Mouse (Mus musculus) CH12.LX (cell line): ENCODE results near the gene Gm10330. TPM values are rescaled to one million over a fixed set of nuclear protein-coding genes. Genes with fewer than 3 reads are reported as not detected.
"Not testable (repeated sequence)": the region's sequence is repeated elsewhere in the genome, so short reads cannot be mapped to it uniquely, and the experiment has no call there.

ENCODE experiments used
- DNase-seq: peaks from one replicate; pipeline ENCODE4 v3.0.0-alpha.2; 2013; ENCODE audit errors: extremely low read depth
- H3K27ac ChIP-seq: 2 replicates; pipeline ENCODE4 v1.5.1; 2012; ENCODE audit warnings: low read depth, mild to moderate bottlenecking, control low read depth, moderate library complexity; ENCODE audit not compliant: insufficient read depth
- H3K27me3 ChIP-seq: replicated peaks from 2 replicates; pipeline ENCODE3; 2012; ENCODE audit warnings: inconsistent platforms
- H3K36me3 ChIP-seq, 2 experiments: replicated peaks in 1 of 2; 2 replicates each; pipeline versions ENCODE3 to v1.6.1; 2012; ENCODE audit warnings: inconsistent platforms in 1 of 2, low read length in 1 of 2, mild to moderate bottlenecking in 1 of 2, mixed read lengths in 1 of 2, moderate library complexity in 1 of 2; ENCODE audit not compliant: control insufficient read depth in 1 of 2, insufficient read depth in 1 of 2
- H3K4me1 ChIP-seq, 2 experiments: 2 replicates each; pipeline ENCODE4 v1.6.1; 2012; ENCODE audit warnings: inconsistent platforms in 1 of 2, moderate library complexity in 1 of 2; ENCODE audit not compliant: insufficient read depth in 2 of 2, control insufficient read depth in 1 of 2
- H3K4me2 ChIP-seq: 2 replicates; pipeline ENCODE4 v1.6.1; 2012; ENCODE audit warnings: low read depth, mild to moderate bottlenecking, control low read depth; ENCODE audit not compliant: poor library complexity, insufficient read depth, severe bottlenecking
- H3K4me3 ChIP-seq, 3 experiments: fragments of 150-350 bp in 1 of 3; sonication (generic) in 1 of 3; replicated peaks in 1 of 3; 2 replicates each; pipeline versions ENCODE3 to v1.5.1; 2011 to 2012; ENCODE audit warnings: low read depth in 2 of 3, low read length in 2 of 3, mild to moderate bottlenecking in 2 of 3, moderate library complexity in 2 of 3, control low read depth in 1 of 3, improper control_type of control experiment in 1 of 3, inconsistent platforms in 1 of 3, mixed read lengths in 1 of 3; ENCODE audit not compliant: poor library complexity in 1 of 3
- H3K79me2 ChIP-seq: replicated peaks from 2 replicates; pipeline ENCODE4 v1.6.1; 2012; ENCODE audit warnings: mild to moderate bottlenecking, moderate library complexity; ENCODE audit not compliant: control insufficient read depth, poor library complexity, insufficient read depth, severe bottlenecking; ENCODE audit errors: extremely low read depth
- H3K9ac ChIP-seq: 2 replicates; pipeline ENCODE4 v1.6.1; 2012; ENCODE audit warnings: low read depth, mild to moderate bottlenecking, control low read depth, moderate library complexity; ENCODE audit not compliant: insufficient read depth
- H3K9me3 ChIP-seq: replicated peaks from 2 replicates; pipeline ENCODE3; 2012; ENCODE audit warnings: low read length, inconsistent platforms, mixed read lengths
- dilution Hi-C: fragments of 300-500 bp; cut with MboI; formaldehyde crosslinking; loops from 2 replicates; pipeline ENCODE4 v1.14.3; 2020; ENCODE audit warnings: low sequenced_read_pairs; ENCODE audit not compliant: extremely low pct_unique_long_range_greater_than_20kb, extremely low pct_ligation_motif_present
- in situ Hi-C: fragments of 300-500 bp; cut with MboI; formaldehyde crosslinking; loops from 3 replicates; pipeline ENCODE4 v1.14.3; 2019; ENCODE audit warnings: low sequenced_read_pairs, low pct_ligation_motif_present, low pct_unique_long_range_greater_than_20kb, mixed read lengths
- polyA plus RNA-seq: library from polyadenylated mRNA; unstranded; fragments of >175 nt; gene quantifications from 2 replicates; pipeline ENCODE4 v1.2.1, GENCODE M21; 2012; ENCODE audit warnings: low read depth; ENCODE audit not compliant: insufficient read length
- total RNA-seq, 2 experiments: library from RNA; depleted of rRNA; stranded (reverse); fragments of 300-350 nt in 1 of 2; fragments of >200 nt in 1 of 2; gene quantifications; 2 replicates each; pipeline ENCODE4 v1.2.3; 2012 to 2014

Gm10330 gene
- not detected in 2 replicates for total RNA-seq (2012; rRNA removed)
- not detected in 2 replicates for total RNA-seq (2014; rRNA removed)
- not detected in 2 replicates for polyA plus RNA-seq

- H3K4me2 ChIP-seq, dilution Hi-C loops, H3K9ac ChIP-seq, H3K4me3 ChIP-seq, in situ Hi-C loops, H3K27ac ChIP-seq, H3K79me2 ChIP-seq, DNase-seq, H3K9me3 ChIP-seq, H3K27me3 ChIP-seq, H3K36me3 ChIP-seq, H3K4me1 ChIP-seq: not testable (repeated sequence)
Measured at GRCm38 (mm10) chr12:23780165-23780564, at the start of gene Gm10330. TSS of gene Gm10330 (minus strand) at chr12:23780265.

DNA sequence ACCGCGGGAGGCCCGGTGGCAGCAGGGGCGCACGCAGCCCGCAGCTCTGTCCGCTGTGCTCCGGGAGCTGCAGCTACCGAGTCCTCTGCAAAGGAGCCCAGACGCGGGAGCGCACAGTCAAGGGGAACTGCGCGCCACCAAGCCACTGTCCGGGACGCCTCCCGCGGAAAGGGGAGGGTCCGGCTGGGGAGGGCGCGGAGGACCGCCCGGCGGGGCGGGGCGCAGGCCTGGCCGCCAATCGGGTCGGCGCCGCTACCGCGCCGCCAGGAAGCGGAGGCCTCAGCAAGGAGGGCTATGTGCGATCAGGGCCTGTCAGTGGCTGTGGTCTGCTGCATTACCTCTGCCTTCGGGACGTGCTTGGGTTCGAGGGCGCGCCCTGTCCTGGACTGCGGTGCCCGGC, 20.7 kb upstream of the Gm10330 start:
- H3K79me2 ChIP-seq, H3K36me3 ChIP-seq, in situ Hi-C loops, H3K4me3 ChIP-seq, H3K9me3 ChIP-seq, H3K4me2 ChIP-seq, dilution Hi-C loops, H3K9ac ChIP-seq, H3K4me1 ChIP-seq, DNase-seq, H3K27me3 ChIP-seq, H3K27ac ChIP-seq: not testable (repeated sequence)

GRCm38 (mm10) chr12:23800366-23800765, 20.3 kb upstream of the Gm10330 start:
- H3K4me1 ChIP-seq, H3K9me3 ChIP-seq, H3K27me3 ChIP-seq, H3K79me2 ChIP-seq, H3K27ac ChIP-seq, dilution Hi-C loops, in situ Hi-C loops, H3K36me3 ChIP-seq, DNase-seq, H3K4me2 ChIP-seq, H3K9ac ChIP-seq, H3K4me3 ChIP-seq: not testable (repeated sequence)
